13 mouse cellular contexts compared by ENCODE assay signal in the genomic region with DNA sequence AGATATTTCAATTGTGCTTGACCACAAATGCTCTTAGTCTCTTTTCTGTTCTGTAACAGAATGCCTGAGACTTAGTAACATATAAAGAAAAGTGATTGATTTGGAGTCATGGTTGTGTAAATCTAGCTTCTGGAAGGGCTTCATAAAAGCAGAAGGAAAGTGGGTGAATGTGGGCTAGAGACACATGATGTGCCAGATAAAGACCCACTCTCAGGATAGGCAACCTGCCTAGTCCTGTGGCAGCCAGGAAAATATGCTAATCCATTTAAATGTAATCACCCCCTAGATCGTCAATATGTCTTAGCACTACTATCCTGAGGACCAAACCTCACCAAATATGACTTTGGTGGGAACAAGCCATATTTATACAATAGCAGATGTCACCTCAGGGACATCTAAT.
"Had no signal": no experiment of that assay in that cellular context is flagged by ENCODE, and none has a peak within 500 bp of the region (broad histone marks: within the 10 kb centered on the region; RNA-seq: fewer than 3 reads in every experiment).

No protein-coding gene starts in this region.

- H3K27ac ChIP-seq: limb, embryonic 13.5 days; liver, embryonic 14.5 days; neural tube, embryonic 12.5 days; stomach, embryonic 15.5 days had no signal

- DNase-seq: kidney, adult 8-10 months; lung, adult 18-20 months; lung, postnatal 36 days; midbrain, embryonic 14.5 days; right cerebral cortex, postnatal 4 days; thymus, postnatal 36 days had no signal

- H3K4me3 ChIP-seq: limb, embryonic 13.5 days; midbrain, embryonic 10.5 days; myocyte; neural tube, embryonic 12.5 days; stomach, embryonic 15.5 days had no signal

- ATAC-seq: intestine, postnatal 0 days had no signal
